Mouse (Mus musculus): Measurements from ENCODE around the gene Gm11555. TPM values are rescaled to one million over a fixed set of nuclear protein-coding genes. Genes with fewer than 3 reads are reported as not detected.
"Not testable (repeated sequence)": the region's sequence is repeated elsewhere in the genome, so short reads cannot be mapped to it uniquely, and the experiment has no call there.

Gene Gm11555
- polyA plus RNA-seq, 1 experiment from 2014 or later: not detected

DNA sequence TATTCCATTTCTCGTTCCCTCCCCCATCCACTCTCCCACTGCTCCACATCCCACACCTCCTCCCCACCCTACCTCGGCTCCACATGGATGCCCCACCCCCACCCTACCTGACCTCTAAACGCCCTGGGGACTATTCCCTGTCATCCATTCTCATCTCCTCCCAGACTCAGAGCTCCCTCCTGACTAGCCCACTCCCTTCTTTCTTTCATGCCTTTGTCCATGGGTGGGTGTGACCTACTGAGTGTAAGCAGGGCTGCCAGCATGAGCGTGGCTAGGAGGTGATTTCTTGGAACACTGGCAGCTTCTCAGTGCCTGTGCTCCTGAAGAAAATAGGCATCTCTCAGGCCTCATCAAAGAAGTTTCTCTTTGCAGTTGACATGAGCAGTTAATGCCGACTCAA is 7.0 kb upstream of the Gm11555 start:
- Histone ChIP-seq H3K9ac (replicated peaks; ENCODE audit: low read depth) (no peak overlapping the region), H3K4me1 (ENCODE audit: insufficient read depth, low read depth, low read length) (no peaks in the 10 kb centered on the region), H3K4me3 (ENCODE audit: low read depth, low read length) (no peak overlapping the region), H3K4me2 (replicated peaks; ENCODE audit: low read depth, low read length) (no peak overlapping the region), H3K27ac (ENCODE audit: low read length) (no peak overlapping the region), H3K9me3 (ENCODE audit: low read length) (no peaks in the 10 kb centered on the region), H3K27me3 (replicated peaks; ENCODE audit: insufficient read depth, low read length) (no peaks in the 10 kb centered on the region), H3K36me3 (ENCODE audit: insufficient read depth, low read length) (no peaks in the 10 kb centered on the region)
- no peak for DNase-seq (ENCODE audit: low spot score)
- WGBS: 46% methylated on average over 5 of the region's 5 CpGs
- TF ChIP-seq EP300 (IDR thresholded peaks at IDR 0.05) (no peak), CTCF (IDR thresholded peaks at IDR 0.05) (no peak)
- no peak for ATAC-seq

DNA sequence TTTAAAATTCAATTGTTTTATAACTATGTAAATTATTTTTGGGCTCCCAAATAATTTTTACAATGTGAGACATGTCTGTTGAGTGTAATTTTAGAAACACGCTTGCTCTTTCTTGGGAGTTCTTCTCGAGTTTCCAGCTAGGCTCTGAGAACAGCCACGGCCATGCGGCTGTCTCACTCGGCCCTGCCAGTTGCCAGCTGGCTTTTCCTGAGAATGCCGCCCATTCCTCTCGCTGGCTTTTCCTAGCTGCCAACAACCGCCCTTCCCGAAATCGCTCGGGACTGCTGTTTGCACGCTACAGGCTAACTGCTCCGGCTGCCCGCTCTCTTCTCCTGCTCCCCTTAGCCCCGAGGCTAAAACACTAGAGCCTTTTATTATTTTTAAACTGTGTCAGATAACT is 3.6 kb downstream of the Gm11555 start:
- H3K27me3 ChIP-seq (replicated peaks; ENCODE audit: insufficient read depth, low read length): no peaks in the 10 kb centered on the region
- H3K4me2 ChIP-seq (replicated peaks; ENCODE audit: low read depth, low read length): no peak overlapping the region
- ATAC-seq: no peak
- no peak for TF ChIP-seq EP300 (IDR thresholded peaks at IDR 0.05)
- no peak for TF ChIP-seq CTCF (IDR thresholded peaks at IDR 0.05)
- no peaks in the 10 kb centered on the region for H3K36me3 ChIP-seq (ENCODE audit: insufficient read depth, low read length)
- WGBS: 84% methylated on average over 15 of the region's 15 CpGs
- no peak overlapping the region for H3K27ac ChIP-seq (ENCODE audit: low read length)
- no peak overlapping the region for H3K4me3 ChIP-seq (ENCODE audit: low read depth, low read length)
- H3K4me1 ChIP-seq (ENCODE audit: insufficient read depth, low read depth, low read length): no peaks in the 10 kb centered on the region
- DNase-seq (ENCODE audit: low spot score): no peak
- no peak overlapping the region for H3K9ac ChIP-seq (replicated peaks; ENCODE audit: low read depth)
- no peaks in the 10 kb centered on the region for H3K9me3 ChIP-seq (ENCODE audit: low read length)

DNA sequence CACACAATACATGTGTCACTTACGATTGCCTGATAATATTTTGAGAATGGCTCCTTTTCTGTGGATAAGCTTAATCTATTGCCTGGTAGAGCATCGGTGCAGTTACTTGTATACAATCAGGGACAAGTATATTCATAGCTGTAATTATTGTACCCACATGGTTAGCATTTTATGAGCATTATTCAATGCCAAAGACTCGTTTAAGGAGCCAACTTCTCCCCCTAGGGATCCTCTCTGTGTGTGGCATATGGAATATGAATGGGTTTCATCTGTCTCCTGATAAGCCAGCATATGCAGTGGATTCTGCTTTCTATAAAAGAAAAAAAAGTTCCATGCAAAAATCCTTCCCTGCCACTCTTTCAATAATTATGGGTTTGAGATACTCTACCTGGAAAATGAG is 5.7 kb downstream of the Gm11555 start:
- Histone ChIP-seq H3K4me3 (ENCODE audit: low read depth, low read length) (no peak overlapping the region), H3K9ac (replicated peaks; ENCODE audit: low read depth) (no peak overlapping the region), H3K36me3 (ENCODE audit: insufficient read depth, low read length) (no peaks in the 10 kb centered on the region), H3K4me2 (replicated peaks; ENCODE audit: low read depth, low read length) (no peak overlapping the region), H3K27me3 (replicated peaks; ENCODE audit: insufficient read depth, low read length) (no peaks in the 10 kb centered on the region), H3K9me3 (ENCODE audit: low read length) (no peaks in the 10 kb centered on the region), H3K4me1 (ENCODE audit: insufficient read depth, low read depth, low read length) (no peaks in the 10 kb centered on the region), H3K27ac (ENCODE audit: low read length) (no peak overlapping the region)
- WGBS: 73% methylated on average over 3 of the region's 3 CpGs
- TF ChIP-seq EP300 (IDR thresholded peaks at IDR 0.05): no peak
- TF ChIP-seq CTCF (IDR thresholded peaks at IDR 0.05): no peak
- no peak for DNase-seq (ENCODE audit: low spot score)
- no peak for ATAC-seq

DNA sequence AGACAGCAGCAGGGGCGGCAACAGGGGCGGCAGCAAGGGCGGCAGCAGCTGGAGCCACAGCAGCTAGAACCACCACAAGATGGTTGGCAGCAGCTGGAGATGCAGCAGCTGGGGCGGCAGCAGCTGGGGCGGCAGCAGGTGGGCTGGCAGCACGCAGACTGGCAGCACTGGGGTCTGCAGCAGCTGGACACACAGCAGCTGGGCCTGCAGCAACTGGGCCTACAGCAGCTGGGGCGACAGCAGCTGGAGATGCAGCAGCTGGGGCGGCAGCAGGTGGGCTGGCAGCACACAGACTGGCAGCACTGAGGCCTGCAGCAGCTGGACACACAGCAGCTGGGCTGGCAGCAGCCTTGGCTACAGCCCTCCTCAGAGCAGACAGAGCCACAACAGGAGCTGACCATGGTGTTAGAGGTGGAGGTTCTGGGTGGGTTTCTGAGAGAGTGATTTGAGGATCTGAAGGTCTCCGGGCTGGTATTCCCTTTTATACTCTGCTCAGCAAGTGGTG is 6.3 kb downstream of the Gm11555 start, which contains the start of gene Krtap4-7:
TSS of gene Krtap4-7 (minus strand) at position 455 of the 505 bp plus-strand sequence.
- H3K4me2 ChIP-seq (replicated peaks; ENCODE audit: low read depth, low read length); H3K9me3 ChIP-seq (ENCODE audit: low read length); DNase-seq (ENCODE audit: low spot score); H3K36me3 ChIP-seq (ENCODE audit: insufficient read depth, low read length); H3K4me1 ChIP-seq (ENCODE audit: insufficient read depth, low read depth, low read length); ATAC-seq; H3K27me3 ChIP-seq (replicated peaks; ENCODE audit: insufficient read depth, low read length); H3K4me3 ChIP-seq (ENCODE audit: low read depth, low read length); H3K27ac ChIP-seq (ENCODE audit: low read length); H3K9ac ChIP-seq (replicated peaks; ENCODE audit: low read depth): not testable (repeated sequence)
- 70% methylated on average over 9 of the region's 9 CpGs for WGBS

DNA sequence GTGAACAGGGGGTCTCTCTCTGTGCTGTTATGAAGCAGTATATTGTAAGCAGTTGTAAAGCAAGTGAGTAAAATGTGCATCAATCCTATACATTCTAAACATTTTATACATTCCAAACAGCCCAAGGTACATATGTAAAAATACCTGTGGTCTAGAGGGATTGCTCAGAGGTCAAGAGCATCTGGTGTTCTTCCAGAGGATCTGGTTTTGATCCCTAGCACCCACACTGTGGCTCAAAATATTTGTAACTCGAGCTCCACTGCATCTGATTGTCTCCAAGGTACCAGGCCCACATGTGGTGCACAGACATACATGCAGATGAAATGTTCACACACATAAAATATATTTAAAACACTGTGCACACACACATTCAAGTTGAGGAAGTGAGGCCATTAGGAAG is 9.1 kb downstream of the Gm11555 start:
- ATAC-seq (no peak), DNase-seq (ENCODE audit: low spot score) (no peak)
- H3K9ac ChIP-seq (replicated peaks; ENCODE audit: low read depth): no peak overlapping the region
- no peak overlapping the region for H3K4me2 ChIP-seq (replicated peaks; ENCODE audit: low read depth, low read length)
- no peak overlapping the region for H3K4me3 ChIP-seq (ENCODE audit: low read depth, low read length)
- TF ChIP-seq EP300 (IDR thresholded peaks at IDR 0.05) (no peak), CTCF (IDR thresholded peaks at IDR 0.05) (no peak)
- no peaks in the 10 kb centered on the region for H3K36me3 ChIP-seq (ENCODE audit: insufficient read depth, low read length)
- H3K27ac ChIP-seq (ENCODE audit: low read length): no peak overlapping the region
- no peaks in the 10 kb centered on the region for H3K4me1 ChIP-seq (ENCODE audit: insufficient read depth, low read depth, low read length)
- WGBS: 19% methylated on average over 1 of the region's 1 CpGs
- H3K27me3 ChIP-seq (replicated peaks; ENCODE audit: insufficient read depth, low read length): no peaks in the 10 kb centered on the region
- no peaks in the 10 kb centered on the region for H3K9me3 ChIP-seq (ENCODE audit: low read length)

DNA sequence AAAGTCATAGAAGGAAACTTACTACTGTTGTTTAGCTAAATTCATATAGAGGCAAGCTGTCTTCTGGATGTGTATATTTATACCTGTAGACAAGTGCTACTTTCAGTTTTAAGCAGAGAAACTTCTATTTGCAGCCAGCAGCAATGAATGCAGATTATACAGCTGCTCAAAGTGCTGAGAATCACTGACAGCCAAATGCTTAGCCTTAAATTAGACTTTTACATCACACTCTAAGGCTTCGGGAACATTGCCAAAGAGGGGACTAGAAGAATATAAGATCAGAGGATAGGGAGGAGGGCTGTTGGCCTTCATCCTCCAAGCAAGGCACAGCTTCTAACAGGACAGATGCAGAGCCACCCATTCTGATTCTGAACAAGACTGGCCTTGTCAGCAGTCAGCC is 12.9 kb downstream of the Gm11555 start:
- no peak overlapping the region for H3K9ac ChIP-seq (replicated peaks; ENCODE audit: low read depth)
- no peaks in the 10 kb centered on the region for H3K27me3 ChIP-seq (replicated peaks; ENCODE audit: insufficient read depth, low read length)
- H3K4me2 ChIP-seq (replicated peaks; ENCODE audit: low read depth, low read length): no peak overlapping the region
- no peak for TF ChIP-seq EP300 (IDR thresholded peaks at IDR 0.05)
- TF ChIP-seq CTCF (IDR thresholded peaks at IDR 0.05): no peak
- H3K4me1 ChIP-seq (ENCODE audit: insufficient read depth, low read depth, low read length): no peaks in the 10 kb centered on the region
- H3K4me3 ChIP-seq (ENCODE audit: low read depth, low read length): no peak overlapping the region
- 45% methylated on average over 1 of the region's 1 CpGs for WGBS
- no peak for DNase-seq (ENCODE audit: low spot score)
- H3K36me3 ChIP-seq (ENCODE audit: insufficient read depth, low read length): no peaks in the 10 kb centered on the region
- H3K9me3 ChIP-seq (ENCODE audit: low read length): no peaks in the 10 kb centered on the region
- no peak overlapping the region for H3K27ac ChIP-seq (ENCODE audit: low read length)
- no peak for ATAC-seq

DNA sequence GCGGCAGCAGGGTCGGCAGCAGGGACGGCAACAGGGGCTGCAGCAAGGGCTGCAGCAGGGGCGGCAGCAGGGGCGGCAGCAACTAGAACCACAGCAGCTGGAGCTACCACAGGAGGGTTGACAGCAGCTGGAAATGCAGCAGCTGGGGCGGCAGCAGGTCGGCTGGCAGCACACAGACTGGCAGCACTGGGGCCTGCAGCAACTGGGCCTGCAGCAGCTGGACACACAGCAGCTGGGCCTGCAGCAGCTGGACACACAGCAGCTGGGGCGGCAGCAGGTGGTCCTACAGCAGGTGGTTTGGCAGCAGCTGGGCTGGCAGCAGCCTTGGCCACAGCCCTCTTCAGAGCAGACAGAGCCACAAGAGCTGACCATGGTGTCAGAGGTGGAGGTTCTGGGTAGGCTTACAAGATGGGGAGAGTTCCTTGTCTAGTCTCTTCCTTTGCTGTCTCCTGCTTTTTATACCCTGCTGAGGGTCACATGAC is 15.3 kb downstream of the Gm11555 start, which contains the start of gene Krtap4-2:
TSS of gene Krtap4-2 (minus strand) at position 432 of the 482 bp plus-strand sequence.
- H3K4me2 ChIP-seq (replicated peaks; ENCODE audit: low read depth, low read length): no peak within 1 kb of the TSS
- no peaks in the 10 kb centered on the region for H3K36me3 ChIP-seq (ENCODE audit: insufficient read depth, low read length)
- no peaks in the 10 kb centered on the region for H3K27me3 ChIP-seq (replicated peaks; ENCODE audit: insufficient read depth, low read length)
- ATAC-seq (no peak), DNase-seq (ENCODE audit: low spot score) (no peak)
- no peak within 1 kb of the TSS for H3K27ac ChIP-seq (ENCODE audit: low read length)
- WGBS: 36% methylated on average over 8 of the region's 8 CpGs
- no peaks in the 10 kb centered on the region for H3K4me1 ChIP-seq (ENCODE audit: insufficient read depth, low read depth, low read length)
- no peak within 1 kb of the TSS for H3K4me3 ChIP-seq (ENCODE audit: low read depth, low read length)
- no peak within 1 kb of the TSS for H3K9ac ChIP-seq (replicated peaks; ENCODE audit: low read depth)
- H3K9me3 ChIP-seq (ENCODE audit: low read length): no peaks in the 10 kb centered on the region
- TF ChIP-seq EP300 (IDR thresholded peaks at IDR 0.05) (no peak), CTCF (IDR thresholded peaks at IDR 0.05) (no peak)
